8 mouse cellular contexts compared by ENCODE assay signal in genomic region chr12:87146966-87147365, GRCm38 (mm10). TPM values are rescaled to one million over a fixed set of nuclear protein-coding genes. Genes with fewer than 3 reads are reported as not detected.
DNase-seq lines count a peak whose midpoint lies in the region; ATAC-seq and TF ChIP-seq lines count a peak whose summit lies in the region.

Gstz1 (plus strand) TSS chr12:87147165.

- H3K9me3 ChIP-seq in forebrain, embryonic 10.5 days = peaks cover 12% of the 10 kb centered on the region
- no peaks in the 10 kb centered on the region for H3K9me3 ChIP-seq in heart, embryonic 15.5 days (replicated peaks)
- peaks cover 4% of the 10 kb centered on the region for H3K9me3 ChIP-seq in liver, embryonic 14.5 days (ENCODE audit: control insufficient read depth, low read length)
- H3K9me3 ChIP-seq in neural tube, embryonic 11.5 days (ENCODE audit: control insufficient read depth, low read length) = no peaks in the 10 kb centered on the region

- H3K4me2 ChIP-seq in heart, embryonic 15.5 days = peak within 1 kb of the TSS; percentile 73
- H3K4me2 ChIP-seq in liver, embryonic 14.5 days (ENCODE audit: low read depth) = peak within 1 kb of the TSS; percentile 61
- peak within 1 kb of the TSS; percentile 49 for H3K4me2 ChIP-seq in neural tube, embryonic 11.5 days (ENCODE audit: low read depth)

- peak within 1 kb of the TSS; percentile 97 for H3K27ac ChIP-seq in forebrain, embryonic 10.5 days
- peak within 1 kb of the TSS; percentile 97 for H3K27ac ChIP-seq in heart, embryonic 15.5 days
- peak within 1 kb of the TSS; percentile 62 for H3K27ac ChIP-seq in liver, embryonic 14.5 days
- peak within 1 kb of the TSS; percentile 83 for H3K27ac ChIP-seq in neural tube, embryonic 11.5 days (ENCODE audit: low read depth, low read length)

- H3K36me3 ChIP-seq in forebrain, embryonic 10.5 days (replicated peaks) = peaks cover 17% of the 10 kb centered on the region
- H3K36me3 ChIP-seq in heart, embryonic 15.5 days = 0 out of 2 replicates have a peak, but pooled peaks cover 5% of the 10 kb centered on the region
- H3K36me3 ChIP-seq in liver, embryonic 14.5 days (replicated peaks; ENCODE audit: control insufficient read depth, insufficient read depth, low read depth) = no peaks in the 10 kb centered on the region
- no peaks in the 10 kb centered on the region; the same call in 1 of the 2 replicates for H3K36me3 ChIP-seq in neural tube, embryonic 11.5 days (ENCODE audit: control insufficient read depth, insufficient read depth, low read length)

- peak; percentile 71 to 84 for DNase-seq in CD8-positive naive resting alpha-beta T cell, adult 2 months (ENCODE audit: low read depth in 2 of 2, low spot score in 2 of 2)
- peak; percentile 75 for DNase-seq in c-Kit-positive CD71-negative TER-119-negative erythroid progenitor cells, embryonic 14.5 days (ENCODE audit: low read depth)
- DNase-seq in forebrain, embryonic 10.5 days (ENCODE audit: extremely low spot score, low spot score) = peak; percentile 95
- peak; percentile 92 to 97 for DNase-seq in kidney, postnatal 25 days
- peak; percentile 79 to 83 (median 81) for DNase-seq in liver, embryonic 14.5 days (ENCODE audit: low read depth in 3 of 3, low spot score in 3 of 3)
- peak; percentile 91 for DNase-seq in neural tube, embryonic 11.5 days (ENCODE audit: low spot score)
- DNase-seq in telencephalon, adult 2 months (ENCODE audit: low read depth, low spot score) = peak; percentile 84

- peaks cover 24% of the 10 kb centered on the region for H3K4me1 ChIP-seq in forebrain, embryonic 10.5 days
- H3K4me1 ChIP-seq in heart, embryonic 15.5 days (replicated peaks) = peaks cover 17% of the 10 kb centered on the region
- H3K4me1 ChIP-seq in liver, embryonic 14.5 days (replicated peaks; ENCODE audit: control insufficient read depth in 2 of 2, insufficient read depth in 2 of 2, low read length in 1 of 2) = peaks cover 11 to 14% of the 10 kb centered on the region in 2 experiments
- H3K4me1 ChIP-seq in neural tube, embryonic 11.5 days (ENCODE audit: control insufficient read depth, insufficient read depth, low read length) = peaks cover 3% of the 10 kb centered on the region; the same call in 1 of the 2 replicates

- peak; percentile 79 for ATAC-seq in heart, embryonic 15.5 days (replicated peaks; ENCODE audit: insufficient number of reproducible peaks, insufficient read depth, low FRiP score, low read depth)
- ATAC-seq in liver, embryonic 14.5 days (ENCODE audit: insufficient read depth) = peak; percentile 82
- ATAC-seq in neural tube, embryonic 11.5 days (ENCODE audit: insufficient read depth, low FRiP score, low TSS enrichment) = peak; percentile 92

- no peaks in the 10 kb centered on the region for H3K27me3 ChIP-seq in forebrain, embryonic 10.5 days (ENCODE audit: poor library complexity, severe bottlenecking)
- H3K27me3 ChIP-seq in heart, embryonic 15.5 days = no peaks in the 10 kb centered on the region
- no peaks in the 10 kb centered on the region for H3K27me3 ChIP-seq in liver, embryonic 14.5 days (ENCODE audit: control insufficient read depth, insufficient read depth, low read length)
- H3K27me3 ChIP-seq in neural tube, embryonic 11.5 days (ENCODE audit: control insufficient read depth, insufficient read depth, low read length) = no peaks in the 10 kb centered on the region

- peak within 1 kb of the TSS; percentile 79 for H3K9ac ChIP-seq in heart, embryonic 15.5 days
- peak within 1 kb of the TSS; percentile 53 for H3K9ac ChIP-seq in liver, embryonic 14.5 days (replicated peaks)
- H3K9ac ChIP-seq in neural tube, embryonic 11.5 days (ENCODE audit: low read length) = peak within 1 kb of the TSS; percentile 57

- TF ChIP-seq EP300 in liver, embryonic 14.5 days (IDR thresholded peaks at IDR 0.05; ENCODE audit: low read depth) = no peak

- 0 out of 2 replicates have a peak, but pooled peaks have one; percentile 18 for TF ChIP-seq CTCF in liver, embryonic 14.5 days (IDR thresholded peaks at IDR 0.05; ENCODE audit: low read depth)

- under 1% methylated on average over 27 of the region's 27 CpGs for WGBS in forebrain, embryonic 10.5 days
- under 1% methylated on average over 27 of the region's 27 CpGs for WGBS in heart, embryonic 15.5 days
- under 1% methylated on average over 27 of the region's 27 CpGs for WGBS in liver, embryonic 14.5 days (ENCODE audit: insufficient replicate concordance)
- under 1% methylated on average over 27 of the region's 27 CpGs for WGBS in neural tube, embryonic 11.5 days

- H3K4me3 ChIP-seq in forebrain, embryonic 10.5 days = peak within 1 kb of the TSS; percentile 86
- peak within 1 kb of the TSS; percentile 77 for H3K4me3 ChIP-seq in heart, embryonic 15.5 days
- peak within 1 kb of the TSS; percentile 67 to 73 for H3K4me3 ChIP-seq in liver, embryonic 14.5 days (ENCODE audit: insufficient read depth in 1 of 2, low read depth in 2 of 2, low read length in 2 of 2)
- H3K4me3 ChIP-seq in neural tube, embryonic 11.5 days (ENCODE audit: low read depth, low read length) = peak within 1 kb of the TSS; percentile 64

RNA-seq across cellular contexts. Expression of gene Gstz1, which starts in this region (rescaled TPM):
- 28.5 TPM in 2 replicates for polyA plus RNA-seq in forebrain, embryonic 10.5 days (2016; fragmentation: Nextera tagmentation; extraction: Ambion mirVana)
- 29.4 and 31.0 TPM in 2 replicates for polyA plus RNA-seq in heart, embryonic 15.5 days (2015; fragmentation: Nextera tagmentation; extraction: Ambion mirVana)
- polyA plus RNA-seq in liver, embryonic 14.5 days (2012; rRNA removed) = 94.8 and 115 TPM in 2 replicates
- 91.0 and 101 TPM in 2 replicates for polyA plus RNA-seq in liver, embryonic 14.5 days (2014; fragmentation: Nextera tagmentation; extraction: Ambion mirVana)
- 31.8 and 31.9 TPM in 2 replicates for polyA plus RNA-seq in neural tube, embryonic 11.5 days (2014; fragmentation: Nextera tagmentation; extraction: Ambion mirVana)

Comparison
In these comparisons a context has a peak if more than half of its experiments do, and no peak if none do; other contexts are left out.
1. Peak in every context shown above with its lines: DNase-seq, ATAC-seq, H3K4me3 ChIP-seq and H3K27ac ChIP-seq.